Mouse (Mus musculus) MEL (cell line): ENCODE data around the gene Serinc3. TPM values are rescaled to one million over a fixed set of nuclear protein-coding genes. Genes with fewer than 3 reads are reported as not detected.

Experiments used
- DNase-seq: peaks from one replicate; pipeline ENCODE4 v3.0.0; 2011; ENCODE audit warnings: low read depth, low spot score
- H3K27ac ChIP-seq: 2 replicates; pipeline ENCODE4 v1.5.1; 2012; ENCODE audit warnings: low read depth, mild to moderate bottlenecking, control low read depth, low read length, moderate library complexity; ENCODE audit not compliant: control insufficient read depth
- H3K27me3 ChIP-seq, 2 experiments: fragments of 150-350 bp in 1 of 2; sonication (generic) in 1 of 2; 2 replicates each; pipeline ENCODE4 v1.6.1; 2012; ENCODE audit warnings: low read length in 2 of 2, mild to moderate bottlenecking in 2 of 2, improper control_type of control experiment in 1 of 2, moderate library complexity in 1 of 2; ENCODE audit not compliant: insufficient read depth in 2 of 2, control insufficient read depth in 1 of 2
- H3K36me3 ChIP-seq, 2 experiments: 2 replicates each; pipeline ENCODE4 v1.6.1; 2012 to 2014; ENCODE audit warnings: low read length in 2 of 2, improper control_type of control experiment in 1 of 2, inconsistent platforms in 1 of 2, mild to moderate bottlenecking in 1 of 2; ENCODE audit not compliant: insufficient read depth in 2 of 2, control insufficient read depth in 1 of 2
- H3K4me1 ChIP-seq, 2 experiments: fragments of 150-350 bp in 1 of 2; sonication (generic) in 1 of 2; 2 replicates each; pipeline ENCODE4 v1.6.1; 2012; ENCODE audit warnings: low read length in 2 of 2, improper control_type of control experiment in 1 of 2, mild to moderate bottlenecking in 1 of 2; ENCODE audit not compliant: insufficient read depth in 2 of 2, control insufficient read depth in 1 of 2
- H3K4me3 ChIP-seq, 2 experiments: fragments of 150-350 bp in 1 of 2; sonication (generic) in 1 of 2; 2 replicates each; pipeline ENCODE4 v1.5.1; 2012; ENCODE audit warnings: low read depth in 2 of 2, low read length in 2 of 2, mild to moderate bottlenecking in 2 of 2, moderate library complexity in 2 of 2, control low read depth in 1 of 2, improper control_type of control experiment in 1 of 2; ENCODE audit not compliant: control insufficient read depth in 1 of 2, insufficient read depth in 1 of 2
- H3K79me2 ChIP-seq: 2 replicates; pipeline ENCODE4 v1.6.1; 2012; ENCODE audit warnings: mild to moderate bottlenecking, low read length, moderate library complexity; ENCODE audit not compliant: control insufficient read depth, poor library complexity, insufficient read depth
- H3K9ac ChIP-seq: 2 replicates; pipeline ENCODE4 v1.6.1; 2012; ENCODE audit warnings: low read depth, mild to moderate bottlenecking, control low read depth, low read length, moderate library complexity; ENCODE audit not compliant: control insufficient read depth, poor library complexity, severe bottlenecking
- H3K9me3 ChIP-seq: fragments of 150-350 bp; sonication (generic); replicated peaks from 2 replicates; pipeline ENCODE4 v1.6.1; 2012; ENCODE audit warnings: mild to moderate bottlenecking, low read length, improper control_type of control experiment, moderate library complexity; ENCODE audit not compliant: insufficient read depth
- BHLHE40 ChIP-seq: IDR thresholded peaks from 2 replicates; pipeline ENCODE4 v1.6.1; 2012; ENCODE audit warnings: low read depth, mild to moderate bottlenecking, inconsistent platforms, low read length, improper control_type of control experiment, borderline replicate concordance
- CTCF ChIP-seq, 3 experiments: IDR thresholded peaks in 2 of 3; conservative IDR thresholded peaks in 1 of 3; 2 replicates each; pipeline ENCODE4 v1.5.1; 2011 to 2012; ENCODE audit warnings: low read length in 3 of 3, low read depth in 2 of 3, mild to moderate bottlenecking in 2 of 3, improper control_type of control experiment in 1 of 3, inconsistent platforms in 1 of 3, mixed read lengths in 1 of 3, moderate library complexity in 1 of 3; ENCODE audit not compliant: control insufficient read depth in 1 of 3, insufficient read depth in 1 of 3, poor library complexity in 1 of 3, severe bottlenecking in 1 of 3
- ELF1 ChIP-seq: IDR thresholded peaks from 2 replicates; pipeline ENCODE4 v1.6.1; 2014; ENCODE audit warnings: low read depth, mild to moderate bottlenecking, inconsistent platforms, low read length, improper control_type of control experiment, moderate library complexity
- JUND ChIP-seq: IDR thresholded peaks from 2 replicates; pipeline ENCODE4 v1.6.1; 2011; ENCODE audit warnings: low read depth, mild to moderate bottlenecking, improper control_type of control experiment, low read length
- KAT2A ChIP-seq: conservative IDR thresholded peaks from 2 replicates; pipeline ENCODE4 v1.6.1; 2012; ENCODE audit warnings: low read depth, low read length, improper control_type of control experiment, inconsistent platforms
- MAFK ChIP-seq: IDR thresholded peaks from 2 replicates; pipeline ENCODE4 v1.6.1; 2011; ENCODE audit warnings: low read depth, mild to moderate bottlenecking, low read length, improper control_type of control experiment, borderline replicate concordance
- MAX ChIP-seq: IDR thresholded peaks from 2 replicates; pipeline ENCODE4 v1.6.1; 2011; ENCODE audit warnings: low read length, improper control_type of control experiment
- MXI1 ChIP-seq: IDR thresholded peaks from 2 replicates; pipeline ENCODE4 v1.6.1; 2011; ENCODE audit warnings: mild to moderate bottlenecking, low read depth, low read length, improper control_type of control experiment
- MYC ChIP-seq: IDR thresholded peaks from 2 replicates; pipeline ENCODE4 v1.6.1; 2011; ENCODE audit warnings: low read depth, mild to moderate bottlenecking, low read length, improper control_type of control experiment, moderate library complexity
- POLR2AphosphoS2 ChIP-seq: IDR thresholded peaks from 2 replicates; pipeline ENCODE4 v1.6.1; 2011; ENCODE audit warnings: low read length, improper control_type of control experiment
- POLR2AphosphoS5 ChIP-seq: IDR thresholded peaks from 2 replicates; pipeline ENCODE4 v1.6.1; 2012; ENCODE audit warnings: low read depth, borderline replicate concordance, mild to moderate bottlenecking, inconsistent platforms, low read length, moderate library complexity, mixed read lengths
- RAD21 ChIP-seq: IDR thresholded peaks from 2 replicates; pipeline ENCODE4 v1.6.1; 2011; ENCODE audit warnings: mild to moderate bottlenecking, low read depth, low read length, improper control_type of control experiment
- RCOR1 ChIP-seq: IDR thresholded peaks from 2 replicates; pipeline ENCODE4 v1.6.1; 2012; ENCODE audit warnings: low read depth, mild to moderate bottlenecking, inconsistent platforms, low read length, improper control_type of control experiment
- SIN3A ChIP-seq: IDR thresholded peaks from 2 replicates; pipeline ENCODE4 v1.6.1; 2012; ENCODE audit warnings: low read length, improper control_type of control experiment, inconsistent platforms
- SMC3 ChIP-seq: IDR thresholded peaks from 2 replicates; pipeline ENCODE4 v1.6.1; 2011; ENCODE audit warnings: low read depth, low read length, improper control_type of control experiment
- TAL1 ChIP-seq: IDR thresholded peaks from 2 replicates; pipeline ENCODE4 v1.6.1; 2012; ENCODE audit warnings: mild to moderate bottlenecking, inconsistent platforms, low read length, moderate library complexity, mixed read lengths
- TCF12 ChIP-seq: IDR thresholded peaks from 2 replicates; pipeline ENCODE4 v1.6.1; 2014; ENCODE audit warnings: low read depth, mild to moderate bottlenecking, inconsistent platforms, low read length, improper control_type of control experiment, moderate library complexity
- USF1 ChIP-seq: IDR thresholded peaks from 2 replicates; pipeline ENCODE4 v1.6.1; 2014; ENCODE audit warnings: low read depth, mild to moderate bottlenecking, inconsistent platforms, low read length, improper control_type of control experiment, moderate library complexity
- ZC3H11A ChIP-seq: IDR thresholded peaks from 2 replicates; pipeline ENCODE4 v1.6.1; 2012; ENCODE audit warnings: low read depth, mild to moderate bottlenecking, inconsistent platforms, low read length, improper control_type of control experiment
- ZKSCAN1 ChIP-seq: IDR thresholded peaks from 2 replicates; pipeline ENCODE4 v1.6.1; 2012; ENCODE audit warnings: low read depth, mild to moderate bottlenecking, inconsistent platforms, low read length, improper control_type of control experiment, moderate library complexity
- ZNF384 ChIP-seq: IDR thresholded peaks from 2 replicates; pipeline ENCODE4 v1.6.1; 2012; ENCODE audit warnings: low read depth, mild to moderate bottlenecking, inconsistent platforms, low read length, improper control_type of control experiment
- polyA plus RNA-seq, 2 experiments: library from polyadenylated mRNA; stranded (reverse) in 1 of 2; unstranded in 1 of 2; fragments of >175 nt in 1 of 2; fragments of >200 nt in 1 of 2; gene quantifications; 2 replicates each; pipeline versions ENCODE4 v1.2.1 to v1.2.4; 2012; ENCODE audit warnings: low replicate concordance in 2 of 2, low read depth in 1 of 2; ENCODE audit not compliant: insufficient read length in 2 of 2, insufficient read depth in 1 of 2, missing spikeins in 1 of 2
- total RNA-seq: library from RNA; depleted of rRNA; stranded (reverse); fragments of 300-350 nt; gene quantifications from 2 replicates; pipeline ENCODE4 v1.2.3, GENCODE M21; 2012

The Serinc3 gene
- total and polyA plus RNA-seq, 3 experiments, result 348 to 650 (median 637) TPM

- H3K27ac ChIP-seq, result no peak overlapping the region
- DNase-seq, result peak; percentile 70
- peaks cover 6 to 11% of the 10 kb centered on the region in 2 experiments; a peak in 2 of 4 replicates for H3K4me1 ChIP-seq
- H3K36me3 ChIP-seq, result peaks cover 0 to 9% of the 10 kb centered on the region in 2 experiments; a peak in 2 of 4 replicates
- H3K9me3 ChIP-seq, result no peaks in the 10 kb centered on the region
- H3K79me2 ChIP-seq, result no peaks in the 10 kb centered on the region
- TF ChIP-seq MAX (peak; percentile 90), TCF12 (0 out of 2 replicates have a peak, but pooled peaks have one; percentile 10), CTCF (IDR thresholded peaks at IDR 0.05 in 2 of 3, conservative IDR thresholded peaks at IDR 0.05 in 1 of 3; ENCODE audit: control insufficient read depth in 1 of 3, insufficient read depth in 1 of 3, low read depth in 2 of 3, low read length in 3 of 3, poor library complexity in 1 of 3, severe bottlenecking in 1 of 3) (peak; percentile 84 to 98 (median 88)), USF1 (peak; percentile 67; the same call in 1 of the 2 replicates), ZNF384 (peak; percentile 21; the same call in 1 of the 2 replicates), ELF1 (no peak), RAD21 (peak; percentile 55), ZKSCAN1 (no peak), MAFK (no peak), POLR2AphosphoS2 (no peak), SMC3 (peak; percentile 77), MYC (peak; percentile 94), BHLHE40 (peak; percentile 99), SIN3A (peak; percentile 63), ZC3H11A (peak; percentile 54), MXI1 (peak; percentile 73)
- no peak overlapping the region for H3K4me3 ChIP-seq
- no peaks in the 10 kb centered on the region for H3K27me3 ChIP-seq
- no peak overlapping the region for H3K9ac ChIP-seq
Observed at GRCm38 (mm10) chr2:163586384-163587261, 58.3 kb downstream of the Serinc3 start.

- H3K36me3 ChIP-seq, result no peaks in the 10 kb centered on the region
- H3K4me1 ChIP-seq, result 0 out of 4 replicates have a peak, but pooled peaks cover 0 to 4% of the 10 kb centered on the region in 2 experiments
- no peak overlapping the region for H3K9ac ChIP-seq
- TF ChIP-seq JUND (no peak), RAD21 (no peak), TAL1 (no peak), ZC3H11A (no peak), USF1 (no peak), RCOR1 (no peak), POLR2AphosphoS5 (no peak), KAT2A (no peak), CTCF (IDR thresholded peaks at IDR 0.05 in 2 of 3, conservative IDR thresholded peaks at IDR 0.05 in 1 of 3; ENCODE audit: control insufficient read depth in 1 of 3, insufficient read depth in 1 of 3, low read depth in 2 of 3, low read length in 3 of 3, poor library complexity in 1 of 3, severe bottlenecking in 1 of 3) (no peak), POLR2AphosphoS2 (no peak)
- H3K9me3 ChIP-seq, result no peaks in the 10 kb centered on the region
- no peak overlapping the region for H3K4me3 ChIP-seq
- no peaks in the 10 kb centered on the region for H3K79me2 ChIP-seq
- no peak for DNase-seq
- H3K27ac ChIP-seq, result no peak overlapping the region
- H3K27me3 ChIP-seq, result peaks cover 1 to 2% of the 10 kb centered on the region in 2 experiments; a peak in 2 of 4 replicates
Observed at GRCm38 (mm10) chr2:163584088-163584426, 60.9 kb downstream of the Serinc3 start.
